Mouse (Mus musculus): Measurements from ENCODE around the gene Slc7a11. TPM values are rescaled to one million over a fixed set of nuclear protein-coding genes. Genes with fewer than 3 reads are reported as not detected.

Slc7a11 gene
- polyA plus RNA-seq, 1 experiment from 2014 or later: 0.13 TPM

- WGBS: 15% methylated on average over 10 of the region's 10 CpGs
- Histone ChIP-seq H3K9me3 (ENCODE audit: low read length) (no peaks in the 10 kb centered on the region), H3K9ac (replicated peaks; ENCODE audit: low read depth) (peak overlapping the region; percentile 39; the same call in 1 of the 2 replicates), H3K27me3 (replicated peaks; ENCODE audit: insufficient read depth, low read length) (no peaks in the 10 kb centered on the region), H3K27ac (ENCODE audit: low read length) (no peak overlapping the region), H3K4me3 (ENCODE audit: low read depth, low read length) (peak overlapping the region; percentile 39), H3K4me1 (ENCODE audit: insufficient read depth, low read depth, low read length) (0 out of 2 replicates have a peak, but pooled peaks cover 5% of the 10 kb centered on the region), H3K36me3 (ENCODE audit: insufficient read depth, low read length) (no peaks in the 10 kb centered on the region), H3K4me2 (replicated peaks; ENCODE audit: low read depth, low read length) (peak overlapping the region; percentile 63)
- ATAC-seq (peak; percentile 77), DNase-seq (ENCODE audit: low spot score) (peak; percentile 86)
- TF ChIP-seq EP300 (IDR thresholded peaks at IDR 0.05) (no peak), CTCF (IDR thresholded peaks at IDR 0.05) (peak; percentile 91)
Measured at GRCm38 (mm10) chr3:50381160-50381860, 62.1 kb downstream of the Slc7a11 start.

- Histone ChIP-seq H3K36me3 (ENCODE audit: insufficient read depth, low read length) (no peaks in the 10 kb centered on the region), H3K4me1 (ENCODE audit: insufficient read depth, low read depth, low read length) (0 out of 2 replicates have a peak, but pooled peaks cover 5% of the 10 kb centered on the region), H3K4me3 (ENCODE audit: low read depth, low read length) (no peak overlapping the region), H3K27ac (ENCODE audit: low read length) (no peak overlapping the region), H3K9me3 (ENCODE audit: low read length) (no peaks in the 10 kb centered on the region), H3K27me3 (replicated peaks; ENCODE audit: insufficient read depth, low read length) (no peaks in the 10 kb centered on the region), H3K4me2 (replicated peaks; ENCODE audit: low read depth, low read length) (no peak overlapping the region), H3K9ac (replicated peaks; ENCODE audit: low read depth) (no peak overlapping the region)
- 55% methylated on average over 8 of the region's 8 CpGs for WGBS
- DNase-seq (ENCODE audit: low spot score) (no peak), ATAC-seq (no peak)
- TF ChIP-seq CTCF (IDR thresholded peaks at IDR 0.05) (no peak), EP300 (IDR thresholded peaks at IDR 0.05) (peak; percentile 59)
Measured at GRCm38 (mm10) chr3:50379942-50380341, 63.5 kb downstream of the Slc7a11 start.

GRCm38 (mm10) chr3:50375477-50375876, 67.9 kb downstream of the Slc7a11 start:
- no peak for ATAC-seq
- DNase-seq (ENCODE audit: low spot score): no peak
- Histone ChIP-seq H3K4me3 (ENCODE audit: low read depth, low read length) (no peak overlapping the region), H3K36me3 (ENCODE audit: insufficient read depth, low read length) (no peaks in the 10 kb centered on the region), H3K27me3 (replicated peaks; ENCODE audit: insufficient read depth, low read length) (no peaks in the 10 kb centered on the region), H3K4me2 (replicated peaks; ENCODE audit: low read depth, low read length) (no peak overlapping the region), H3K9ac (replicated peaks; ENCODE audit: low read depth) (no peak overlapping the region), H3K27ac (ENCODE audit: low read length) (no peak overlapping the region), H3K9me3 (ENCODE audit: low read length) (no peaks in the 10 kb centered on the region), H3K4me1 (ENCODE audit: insufficient read depth, low read depth, low read length) (no peaks in the 10 kb centered on the region)
- TF ChIP-seq EP300 (IDR thresholded peaks at IDR 0.05) (no peak), CTCF (IDR thresholded peaks at IDR 0.05) (peak; percentile 14; the same call in 1 of the 2 replicates)

GRCm38 (mm10) chr3:50369791-50370190, 73.6 kb downstream of the Slc7a11 start:
- Histone ChIP-seq H3K4me3 (ENCODE audit: low read depth, low read length) (no peak overlapping the region), H3K36me3 (ENCODE audit: insufficient read depth, low read length) (no peaks in the 10 kb centered on the region), H3K4me1 (ENCODE audit: insufficient read depth, low read depth, low read length) (no peaks in the 10 kb centered on the region), H3K9me3 (ENCODE audit: low read length) (no peaks in the 10 kb centered on the region), H3K27ac (ENCODE audit: low read length) (no peak overlapping the region), H3K9ac (replicated peaks; ENCODE audit: low read depth) (no peak overlapping the region), H3K4me2 (replicated peaks; ENCODE audit: low read depth, low read length) (no peak overlapping the region), H3K27me3 (replicated peaks; ENCODE audit: insufficient read depth, low read length) (no peaks in the 10 kb centered on the region)
- TF ChIP-seq CTCF (IDR thresholded peaks at IDR 0.05) (no peak), EP300 (IDR thresholded peaks at IDR 0.05) (no peak)
- ATAC-seq (no peak), DNase-seq (ENCODE audit: low spot score) (no peak)
- 85% methylated on average over 6 of the region's 6 CpGs for WGBS

- no peaks in the 10 kb centered on the region for H3K4me1 ChIP-seq (ENCODE audit: insufficient read depth, low read depth, low read length)
- no peak overlapping the region for H3K9ac ChIP-seq (replicated peaks; ENCODE audit: low read depth)
- no peaks in the 10 kb centered on the region for H3K36me3 ChIP-seq (ENCODE audit: insufficient read depth, low read length)
- H3K9me3 ChIP-seq (ENCODE audit: low read length): no peaks in the 10 kb centered on the region
- H3K4me3 ChIP-seq (ENCODE audit: low read depth, low read length): no peak overlapping the region
- no peak for DNase-seq (ENCODE audit: low spot score)
- WGBS: 75% methylated on average over 3 of the region's 3 CpGs
- no peaks in the 10 kb centered on the region for H3K27me3 ChIP-seq (replicated peaks; ENCODE audit: insufficient read depth, low read length)
- H3K27ac ChIP-seq (ENCODE audit: low read length): no peak overlapping the region
- TF ChIP-seq EP300 (IDR thresholded peaks at IDR 0.05) (no peak), CTCF (IDR thresholded peaks at IDR 0.05) (no peak)
- no peak for ATAC-seq
- H3K4me2 ChIP-seq (replicated peaks; ENCODE audit: low read depth, low read length): no peak overlapping the region
Measured at GRCm38 (mm10) chr3:50367175-50367574, 76.2 kb downstream of the Slc7a11 start.

- no peaks in the 10 kb centered on the region for H3K4me1 ChIP-seq (ENCODE audit: insufficient read depth, low read depth, low read length)
- TF ChIP-seq EP300 (IDR thresholded peaks at IDR 0.05) (no peak), CTCF (IDR thresholded peaks at IDR 0.05) (no peak)
- no peaks in the 10 kb centered on the region for H3K9me3 ChIP-seq (ENCODE audit: low read length)
- no peak overlapping the region for H3K4me3 ChIP-seq (ENCODE audit: low read depth, low read length)
- H3K27me3 ChIP-seq (replicated peaks; ENCODE audit: insufficient read depth, low read length): no peaks in the 10 kb centered on the region
- WGBS: 78% methylated on average over 3 of the region's 3 CpGs
- H3K36me3 ChIP-seq (ENCODE audit: insufficient read depth, low read length): no peaks in the 10 kb centered on the region
- no peak overlapping the region for H3K9ac ChIP-seq (replicated peaks; ENCODE audit: low read depth)
- no peak overlapping the region for H3K4me2 ChIP-seq (replicated peaks; ENCODE audit: low read depth, low read length)
- DNase-seq (ENCODE audit: low spot score): no peak
- H3K27ac ChIP-seq (ENCODE audit: low read length): no peak overlapping the region
- ATAC-seq: no peak
Measured at GRCm38 (mm10) chr3:50363659-50364058, 79.8 kb downstream of the Slc7a11 start.
